Mouse (Mus musculus) layer of hippocampus, postnatal 14 days (tissue): ENCODE measurements around the gene Nmrk2. TPM values are rescaled to one million over a fixed set of nuclear protein-coding genes. Genes with fewer than 3 reads are reported as not detected.
"Not testable (repeated sequence)": the region's sequence is repeated elsewhere in the genome, so short reads cannot be mapped to it uniquely, and the experiment has no call there.

ENCODE experiments used
- DNase-seq, 2 experiments: peaks; one replicate each; pipeline ENCODE4 v3.0.0; 2021 to 2022; ENCODE audit warnings: low spot score in 2 of 2, mixed read lengths in 1 of 2
- long read RNA-seq, 2 experiments: library from polyadenylated mRNA; stranded (forward); transcript quantifications; one replicate each; pipeline ENCODE4 v2.0.0; 2021
- total RNA-seq, 2 experiments: library from RNA; stranded (reverse); gene quantifications; 2 replicates each; pipeline ENCODE4 v1.2.3; 2021

Gene Nmrk2
- total RNA-seq = under 1 TPM in 1 of 2 experiments, not detected in 1; 0.26 TPM
- long read RNA-seq, experiment 1 = 0 reads
- long read RNA-seq, experiment 2 = 0 reads

DNA sequence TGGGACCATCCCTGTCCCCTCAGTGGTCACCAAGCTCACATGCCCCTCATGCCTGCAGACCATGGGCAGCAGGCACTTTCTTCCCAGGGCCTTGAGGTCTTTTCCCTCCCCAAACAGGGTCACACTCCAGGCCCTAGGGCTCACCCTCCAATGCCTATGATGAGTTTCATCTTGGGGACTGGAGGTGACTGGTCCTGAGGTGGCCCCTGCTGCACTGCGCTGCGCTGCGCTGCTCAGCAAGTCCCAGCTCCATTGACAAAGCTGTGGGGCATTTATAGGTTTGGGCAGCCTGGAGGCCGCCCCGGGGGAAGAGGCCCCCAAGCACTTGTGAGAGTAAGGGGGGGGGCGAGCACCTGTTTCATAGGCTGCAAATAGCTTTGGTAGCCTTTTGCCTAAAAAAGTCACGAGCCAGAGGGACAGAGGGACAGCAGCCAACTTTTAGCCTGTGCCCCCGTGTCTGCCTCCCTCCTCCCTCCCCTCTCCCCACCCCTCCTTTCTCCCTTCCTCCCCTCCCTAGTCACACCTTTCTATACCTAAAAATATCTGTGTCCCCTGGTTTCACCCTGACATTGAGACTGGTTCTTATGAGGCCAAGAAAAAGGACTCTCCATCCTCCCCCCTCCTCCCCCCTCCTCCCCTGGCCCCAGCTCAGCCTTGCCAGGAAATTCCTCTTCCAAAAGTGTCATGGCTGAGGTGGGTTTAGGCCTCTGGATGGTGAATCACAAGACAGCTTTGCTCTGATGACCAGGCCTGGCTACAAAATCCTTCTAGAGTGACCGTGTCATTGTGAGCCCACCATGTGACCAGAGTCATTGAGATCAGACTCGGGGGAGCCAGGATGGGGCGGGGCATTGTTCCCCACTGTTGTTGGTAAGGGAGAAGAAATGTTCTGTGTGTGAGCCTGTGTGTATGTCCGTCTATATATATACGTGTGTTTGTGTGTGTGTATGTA is at the start of gene Nmrk2:
Gene Nmrk2, minus strand, starts transcription at position 245 of the 952 bp plus-strand sequence.
- DNase-seq = no peak

DNA sequence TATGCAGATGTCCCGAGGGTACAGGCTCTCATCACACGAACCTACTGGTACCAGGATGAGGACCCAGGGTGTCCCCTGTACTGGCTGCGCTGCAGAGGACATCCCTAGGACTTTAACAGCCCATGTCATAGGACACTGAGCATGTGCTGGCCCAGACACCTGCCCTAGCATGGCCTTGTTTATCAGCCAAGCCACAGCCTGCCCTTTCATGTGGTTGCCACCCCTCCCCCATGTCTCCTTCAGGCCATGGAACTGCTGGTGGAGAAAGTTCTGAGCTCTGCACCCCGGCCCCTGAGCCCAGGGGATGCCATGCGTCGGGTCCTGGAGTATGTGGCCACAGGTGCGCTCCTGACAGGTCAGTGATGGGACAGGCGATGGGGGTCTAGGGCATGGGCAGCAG is 47.6 kb upstream of the Nmrk2 start:
- no peak for DNase-seq

DNA sequence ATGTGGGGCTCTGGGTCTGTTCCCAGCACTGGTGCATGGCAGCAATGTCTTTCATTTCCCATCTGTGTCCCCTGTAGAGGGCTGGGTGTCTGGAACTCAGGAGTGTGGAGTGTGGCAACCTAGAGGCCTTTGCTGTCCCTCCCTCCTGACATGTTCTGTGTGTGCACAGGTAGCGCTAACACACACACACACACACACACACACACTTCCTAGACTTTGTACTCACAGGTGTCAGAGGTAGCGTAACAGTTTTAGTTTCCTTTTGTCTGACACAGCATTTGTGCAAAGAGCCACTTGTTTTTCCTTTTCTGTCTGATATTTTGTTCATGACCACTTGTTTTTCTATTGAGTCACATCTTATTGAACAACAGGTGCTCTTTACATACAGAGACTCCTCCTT is 46.0 kb upstream of the Nmrk2 start:
- DNase-seq = no peak

DNA sequence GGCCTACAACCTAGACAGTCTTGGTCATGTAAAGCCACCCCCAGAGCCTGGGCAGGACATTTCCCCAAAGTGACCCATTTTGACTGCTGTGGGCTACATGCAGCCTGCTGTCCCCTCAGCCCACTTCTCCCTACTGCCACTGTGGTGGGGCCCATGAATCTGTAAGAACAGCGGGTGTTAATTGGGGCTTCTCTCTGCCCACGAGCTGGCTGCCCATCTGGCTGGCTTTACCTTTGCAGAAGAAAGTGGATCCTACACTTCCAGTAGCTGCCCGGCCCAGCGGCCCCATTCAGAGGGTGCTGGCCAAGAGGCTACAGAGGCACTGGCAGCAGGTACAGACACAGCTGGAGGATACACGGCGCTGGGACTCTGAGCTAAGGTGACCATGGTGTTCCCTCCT is 43.3 kb upstream of the Nmrk2 start:
- DNase-seq = no peak

GRCm38 (mm10) chr10:81244595-81244994 is 42.7 kb upstream of the Nmrk2 start:
- DNase-seq = peak; percentile 68 to 77

DNA sequence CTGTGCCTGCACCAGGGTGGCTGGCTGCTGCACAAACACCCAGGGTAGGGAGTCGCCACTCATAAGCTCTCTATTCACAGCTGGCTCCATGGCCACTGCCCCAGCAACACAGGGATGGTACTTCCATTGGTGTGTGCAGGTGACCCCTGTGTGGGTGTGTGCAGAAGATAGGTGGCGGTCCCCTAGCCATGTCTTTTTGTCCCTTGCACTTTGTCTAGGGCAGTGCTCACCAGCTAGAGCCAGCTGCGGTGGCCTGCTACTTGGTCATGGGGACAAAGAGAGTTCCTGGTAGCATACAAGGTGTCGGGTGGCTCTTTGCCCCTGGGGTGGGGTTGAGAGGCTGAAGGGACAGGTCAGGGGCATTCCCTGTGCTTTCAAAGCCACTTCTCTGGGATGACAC is 42.3 kb upstream of the Nmrk2 start:
- no peak for DNase-seq

GRCm38 (mm10) chr10:81242021-81242420 is 40.2 kb upstream of the Nmrk2 start:
- no peak for DNase-seq

DNA sequence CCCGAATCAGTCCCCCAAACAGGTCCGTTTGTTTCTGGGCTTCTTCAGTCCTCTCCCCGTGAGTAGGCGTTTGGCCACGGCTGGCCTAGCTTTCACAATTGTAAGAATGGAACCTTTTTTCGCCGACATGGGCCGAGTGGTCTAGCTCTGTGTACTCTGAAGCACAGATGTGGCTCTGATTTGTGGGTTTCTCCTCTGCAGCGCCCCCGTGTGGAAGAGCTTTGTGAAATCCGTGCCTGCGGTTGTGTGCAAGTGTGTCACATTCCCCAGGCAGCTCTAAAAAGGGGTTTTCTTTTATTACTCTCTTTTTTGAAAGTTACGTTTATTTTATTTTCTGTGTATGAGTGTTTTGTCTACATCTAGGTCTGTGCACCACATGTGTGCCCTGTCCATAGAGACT is 39.0 kb upstream of the Nmrk2 start:
- DNase-seq = peak; percentile 70 to 78

DNA sequence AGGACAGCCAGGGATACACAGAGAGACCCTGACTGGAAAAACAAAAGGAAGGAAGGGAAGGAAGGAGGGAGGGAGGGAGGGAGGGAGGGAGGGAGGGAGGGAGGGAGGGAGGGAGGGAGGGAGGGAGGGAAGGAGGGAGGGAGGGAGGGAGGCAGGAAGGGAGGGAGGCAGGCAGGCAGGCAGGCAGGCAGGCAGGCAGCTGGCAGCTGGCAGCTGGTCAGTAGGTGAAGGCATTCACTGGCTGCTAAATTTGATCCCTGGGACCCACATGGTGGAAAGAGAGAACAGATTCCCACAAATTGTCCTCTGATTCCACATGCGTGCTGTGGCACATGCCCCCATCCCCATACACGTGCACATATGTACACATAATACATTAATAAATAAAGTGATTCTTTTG is 36.8 kb upstream of the Nmrk2 start:
- DNase-seq = no peak

GRCm38 (mm10) chr10:81236471-81237268 is 34.8 kb upstream of the Nmrk2 start:
- no peak for DNase-seq

- DNase-seq = no peak
Observed at GRCm38 (mm10) chr10:81234206-81234605, 32.4 kb upstream of the Nmrk2 start.

DNA sequence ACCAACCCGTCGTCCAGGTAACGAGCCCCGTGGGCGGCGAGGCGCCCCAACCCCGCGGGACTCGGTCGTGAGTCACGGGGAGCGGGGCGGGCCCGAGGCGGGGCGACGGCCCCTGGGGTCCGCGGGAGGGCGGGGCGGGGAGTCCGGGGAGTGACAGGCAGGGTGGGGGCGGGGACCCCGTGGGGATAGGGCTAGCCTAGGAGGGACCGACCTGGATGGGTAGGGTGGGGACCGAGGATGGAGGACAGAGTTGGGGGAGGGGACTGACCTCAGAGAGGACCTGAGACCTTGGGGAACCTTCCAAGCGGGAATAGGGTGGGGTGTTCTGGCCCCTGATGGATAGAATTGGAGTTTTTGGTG is 31.4 kb upstream of the Nmrk2 start:
- no peak for DNase-seq

GRCm38 (mm10) chr10:81232580-81233225 is 30.9 kb upstream of the Nmrk2 start, which contains the start of gene Zfr2:
Gene Zfr2 (plus strand): TSS chr10:81233155.
- DNase-seq = peak; percentile 90 to 93

DNA sequence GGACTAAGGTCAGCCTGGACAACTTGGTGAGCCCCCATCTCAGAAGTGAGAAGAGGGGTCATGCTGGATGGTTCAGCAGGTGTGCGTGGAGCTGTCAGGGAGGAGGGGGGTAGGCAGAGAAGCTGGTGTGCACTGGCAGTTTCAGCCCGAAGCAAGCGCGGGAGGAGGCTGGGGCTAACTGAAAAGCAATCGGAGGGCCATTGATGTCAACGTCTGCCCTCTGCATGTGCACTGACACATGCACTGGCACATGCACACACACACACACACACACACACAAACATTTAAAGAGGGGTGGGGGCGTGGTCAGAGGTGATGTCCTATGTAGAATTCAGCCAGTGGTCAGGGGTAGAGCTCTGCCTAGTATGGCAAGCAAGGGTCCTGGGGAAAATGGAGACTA is 29.6 kb upstream of the Nmrk2 start:
- no peak for DNase-seq

GRCm38 (mm10) chr10:81230438-81231332 is 28.8 kb upstream of the Nmrk2 start, which contains the start of gene Atcay:
Gene Atcay (minus strand): TSS chr10:81230833.
- peak; percentile 77 to 89 for DNase-seq

- no peak for DNase-seq
Observed at GRCm38 (mm10) chr10:81229735-81230437, 28.0 kb upstream of the Nmrk2 start.

GRCm38 (mm10) chr10:81223731-81224130 is 21.9 kb upstream of the Nmrk2 start:
- DNase-seq = not testable (repeated sequence)

DNA sequence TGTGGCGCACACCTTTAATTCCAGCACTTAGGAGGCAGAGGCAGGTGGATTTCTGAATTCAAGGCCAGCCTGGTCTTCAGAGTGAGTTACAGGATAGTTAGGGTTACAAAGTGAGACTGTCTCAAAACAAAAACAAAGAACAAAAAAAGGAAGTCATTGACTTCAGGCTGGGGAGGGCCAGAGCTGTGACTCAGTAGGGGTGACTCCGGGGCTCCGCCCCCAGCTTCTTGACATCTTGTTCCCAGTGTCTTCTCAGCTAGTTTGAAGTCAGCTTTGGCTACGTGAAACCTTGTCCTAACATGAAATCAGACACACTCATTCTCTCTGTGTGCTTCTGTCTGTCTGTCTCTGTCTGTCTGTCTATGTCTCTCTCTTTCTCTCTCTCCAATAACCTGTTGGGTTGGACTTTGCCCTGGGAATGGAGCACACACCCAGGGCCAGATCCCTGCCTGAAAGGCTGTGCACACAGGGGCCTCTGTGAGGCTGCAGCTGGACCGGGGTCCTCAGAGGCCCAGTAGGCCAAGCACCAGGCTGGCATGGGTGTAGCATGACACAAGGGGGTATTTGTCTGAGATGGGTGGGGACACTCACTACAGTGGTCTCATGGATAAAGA is 19.7 kb upstream of the Nmrk2 start:
- DNase-seq = no peak

GRCm38 (mm10) chr10:81217964-81218363 is 16.1 kb upstream of the Nmrk2 start:
- DNase-seq = no peak
